Mouse (Mus musculus): ENCODE results near the gene Cycs. TPM values are rescaled to one million over a fixed set of nuclear protein-coding genes. Genes with fewer than 3 reads are reported as not detected.

Cycs gene
- polyA plus RNA-seq, 1 experiment from 2014 or later = 181 TPM

DNA sequence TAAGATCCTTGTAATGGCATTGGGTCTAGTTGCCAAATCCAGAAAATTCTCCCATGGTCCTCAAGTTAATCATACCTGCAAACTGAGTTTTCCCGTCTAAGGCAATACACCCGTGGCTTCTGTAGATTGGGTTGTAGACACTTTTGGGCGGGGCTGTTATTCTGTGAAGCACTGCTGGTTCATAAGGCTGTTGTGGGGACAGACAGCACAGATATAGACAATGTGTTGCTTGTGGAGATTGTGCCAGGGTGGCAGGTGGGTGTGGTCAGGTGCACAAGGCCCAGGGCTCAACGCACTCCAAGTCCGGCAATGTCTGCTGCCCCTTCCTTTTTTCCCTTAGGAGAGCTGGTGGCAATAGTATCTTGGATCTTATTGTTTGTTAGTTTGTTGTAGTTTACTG is 48.0 kb downstream of the Cycs start:
- 90% methylated on average over 5 of the region's 5 CpGs for WGBS
- no peaks in the 10 kb centered on the region for H3K4me1 ChIP-seq (ENCODE audit: control insufficient read depth in 2 of 2, insufficient read depth in 2 of 2, low read length in 2 of 2)

More for the DNA sequence above, 48.0 kb downstream of the Cycs start:
- no peak for ATAC-seq (ENCODE audit: insufficient number of reproducible peaks, insufficient read depth, low FRiP score, low read depth)
- H3K4me3 ChIP-seq (ENCODE audit: control insufficient read depth in 1 of 2, insufficient read depth in 1 of 2, low read depth in 1 of 2, low read length in 2 of 2) = no peak overlapping the region
- no peak overlapping the region for H3K27ac ChIP-seq (replicated peaks in 1 of 2; ENCODE audit: control insufficient read depth in 1 of 2, insufficient read depth in 1 of 2, low read depth in 2 of 2, low read length in 2 of 2)
- no peak overlapping the region for H3K4me2 ChIP-seq (ENCODE audit: low read length)
- no peaks in the 10 kb centered on the region for H3K9me3 ChIP-seq (ENCODE audit: control insufficient read depth, low read length)
- H3K9ac ChIP-seq (ENCODE audit: low read length) = no peak overlapping the region
- no peaks in the 10 kb centered on the region for H3K36me3 ChIP-seq (ENCODE audit: control insufficient read depth, insufficient read depth, low read length)
- H3K27me3 ChIP-seq (ENCODE audit: control insufficient read depth, insufficient read depth, low read length) = no peaks in the 10 kb centered on the region

Small RNA genes within 50 kb of the gene (microRNA-seq; reads per million reads assigned to microRNA genes)
- gene Mir6371 = not detected

Other genes with a start within 250 kb of the Cycs start
- 16.7 and 19.2 TPM in 2 replicates for gene Osbpl3, start 110.3 kb downstream of the Cycs start, polyA plus RNA-seq (2014; fragmentation: Nextera tagmentation; extraction: Ambion mirVana)
- 0.59 and 0.62 TPM in 2 replicates for gene 4921507P07Rik, start 30.1 kb upstream of the Cycs start, polyA plus RNA-seq (2014; fragmentation: Nextera tagmentation; extraction: Ambion mirVana)
- gene Npvf, start 87.9 kb upstream of the Cycs start, polyA plus RNA-seq (2014; fragmentation: Nextera tagmentation; extraction: Ambion mirVana) = not detected in 2 replicates